Mouse (Mus musculus): ENCODE measurements around the gene Cmtm2b. TPM values are rescaled to one million over a fixed set of nuclear protein-coding genes. Genes with fewer than 3 reads are reported as not detected.
A peak's percentile ranks its signal among the peaks of the same experiment; 100 is the strongest.

The Cmtm2b gene
- total RNA-seq, 2 experiments from 2014 or later, result not detected

- ATAC-seq (replicated peaks; ENCODE audit: poor library complexity, severe bottlenecking), result peak; percentile 52
Measured at GRCm38 (mm10) chr8:104341106-104341561, 19.1 kb downstream of the Cmtm2b start.

GRCm38 (mm10) chr8:104341678-104342077, 19.6 kb downstream of the Cmtm2b start:
- no peak for ATAC-seq (replicated peaks; ENCODE audit: poor library complexity, severe bottlenecking)

GRCm38 (mm10) chr8:104342426-104342825, 20.4 kb downstream of the Cmtm2b start:
- no peak for ATAC-seq (replicated peaks; ENCODE audit: poor library complexity, severe bottlenecking)

- peak; percentile 24 for ATAC-seq (replicated peaks; ENCODE audit: poor library complexity, severe bottlenecking)
Measured at GRCm38 (mm10) chr8:104343957-104344356, 21.9 kb downstream of the Cmtm2b start.

- ATAC-seq (replicated peaks; ENCODE audit: poor library complexity, severe bottlenecking), result no peak
Measured at GRCm38 (mm10) chr8:104344622-104345021, 22.6 kb downstream of the Cmtm2b start.

- ATAC-seq (replicated peaks; ENCODE audit: poor library complexity, severe bottlenecking), result no peak
Measured at GRCm38 (mm10) chr8:104346706-104347105, 24.7 kb downstream of the Cmtm2b start.

GRCm38 (mm10) chr8:104348971-104349370, 26.9 kb downstream of the Cmtm2b start:
- ATAC-seq (replicated peaks; ENCODE audit: poor library complexity, severe bottlenecking), result no peak

- no peak for ATAC-seq (replicated peaks; ENCODE audit: poor library complexity, severe bottlenecking)
Measured at GRCm38 (mm10) chr8:104350047-104350446, 28.0 kb downstream of the Cmtm2b start.

- ATAC-seq (replicated peaks; ENCODE audit: poor library complexity, severe bottlenecking), result peak; percentile 75
Measured at GRCm38 (mm10) chr8:104353186-104353585, 31.2 kb downstream of the Cmtm2b start.

GRCm38 (mm10) chr8:104354504-104354903, 32.5 kb downstream of the Cmtm2b start:
- no peak for ATAC-seq (replicated peaks; ENCODE audit: poor library complexity, severe bottlenecking)

- no peak for ATAC-seq (replicated peaks; ENCODE audit: poor library complexity, severe bottlenecking)
Measured at GRCm38 (mm10) chr8:104358637-104359036, 36.6 kb downstream of the Cmtm2b start.

- ATAC-seq (replicated peaks; ENCODE audit: poor library complexity, severe bottlenecking), result no peak
Measured at GRCm38 (mm10) chr8:104359778-104360456, 37.9 kb downstream of the Cmtm2b start.

- no peak for ATAC-seq (replicated peaks; ENCODE audit: poor library complexity, severe bottlenecking)
Measured at GRCm38 (mm10) chr8:104365695-104366094, 43.7 kb downstream of the Cmtm2b start.

GRCm38 (mm10) chr8:104367398-104367797, 45.4 kb downstream of the Cmtm2b start:
- ATAC-seq (replicated peaks; ENCODE audit: poor library complexity, severe bottlenecking), result no peak

GRCm38 (mm10) chr8:104369591-104369990, 47.6 kb downstream of the Cmtm2b start:
- no peak for ATAC-seq (replicated peaks; ENCODE audit: poor library complexity, severe bottlenecking)

- no peak for ATAC-seq (replicated peaks; ENCODE audit: poor library complexity, severe bottlenecking)
Measured at GRCm38 (mm10) chr8:104370071-104370470, 48.0 kb downstream of the Cmtm2b start.

GRCm38 (mm10) chr8:104371121-104371520, 49.1 kb downstream of the Cmtm2b start:
- ATAC-seq (replicated peaks; ENCODE audit: poor library complexity, severe bottlenecking), result no peak

- peak; percentile 37; the same call in 1 of the 2 replicates for ATAC-seq (replicated peaks; ENCODE audit: poor library complexity, severe bottlenecking)
Measured at GRCm38 (mm10) chr8:104373779-104374178, 51.7 kb downstream of the Cmtm2b start.

GRCm38 (mm10) chr8:104374269-104374668, 52.2 kb downstream of the Cmtm2b start:
- no peak for ATAC-seq (replicated peaks; ENCODE audit: poor library complexity, severe bottlenecking)

- no peak for ATAC-seq (replicated peaks; ENCODE audit: poor library complexity, severe bottlenecking)
Measured at GRCm38 (mm10) chr8:104374864-104375846, 53.1 kb downstream of the Cmtm2b start.

- no peak for ATAC-seq (replicated peaks; ENCODE audit: poor library complexity, severe bottlenecking)
Measured at GRCm38 (mm10) chr8:104375959-104376358, 53.9 kb downstream of the Cmtm2b start.

All from granulocyte monocyte progenitor cell, adult 5-6 weeks (primary cell).